Mouse (Mus musculus) splenic B cell, adult 2 months (primary cell): ENCODE measurements around the gene Foxf1.

ENCODE experiments used
- DNase-seq: peaks from one replicate; pipeline ENCODE4 v3.0.0-alpha.2; 2011; ENCODE audit warnings: low read depth, low spot score
- H3K27me3 ChIP-seq: 2 replicates; pipeline ENCODE4 v1.6.1; 2012; ENCODE audit warnings: mild to moderate bottlenecking, low read length, moderate library complexity, mixed read lengths; ENCODE audit not compliant: control insufficient read depth, poor library complexity, insufficient read depth, severe bottlenecking
- H3K36me3 ChIP-seq: 2 replicates; pipeline ENCODE4 v1.6.1; 2012; ENCODE audit warnings: mild to moderate bottlenecking, low read length, moderate library complexity, mixed read lengths; ENCODE audit not compliant: control insufficient read depth, poor library complexity, insufficient read depth, severe bottlenecking

The Foxf1 gene

GRCm38 (mm10) chr8:121116591-121117185 is 32.5 kb downstream of the Foxf1 start:
- Histone ChIP-seq H3K27me3 (peaks cover 3% of the 10 kb centered on the region; the same call in 1 of the 2 replicates), H3K36me3 (no peaks in the 10 kb centered on the region)
- DNase-seq = peak; percentile 47

- peak; percentile 37 for DNase-seq
- Histone ChIP-seq H3K36me3 (no peaks in the 10 kb centered on the region), H3K27me3 (peaks cover 3% of the 10 kb centered on the region; the same call in 1 of the 2 replicates)
Observed at GRCm38 (mm10) chr8:121117186-121117651, 33.0 kb downstream of the Foxf1 start.

GRCm38 (mm10) chr8:121117906-121118305 is 33.7 kb downstream of the Foxf1 start:
- Histone ChIP-seq H3K36me3 (no peaks in the 10 kb centered on the region), H3K27me3 (peaks cover 3% of the 10 kb centered on the region; the same call in 1 of the 2 replicates)
- peak; percentile 22 for DNase-seq

GRCm38 (mm10) chr8:121118634-121119420 is 34.6 kb downstream of the Foxf1 start:
- DNase-seq = no peak
- H3K27me3 ChIP-seq = peaks cover 3% of the 10 kb centered on the region; the same call in 1 of the 2 replicates

GRCm38 (mm10) chr8:121119635-121120455 is 35.7 kb downstream of the Foxf1 start:
- DNase-seq = no peak
- peaks cover 3% of the 10 kb centered on the region; the same call in 1 of the 2 replicates for H3K27me3 ChIP-seq
- no peaks in the 10 kb centered on the region for H3K36me3 ChIP-seq

More at GRCm38 (mm10) chr8:121118634-121119420, 34.6 kb downstream of the Foxf1 start:
- H3K36me3 ChIP-seq = no peaks in the 10 kb centered on the region

GRCm38 (mm10) chr8:121120456-121121419 is 36.6 kb downstream of the Foxf1 start:
- DNase-seq = peak; percentile 26
- peaks cover 3% of the 10 kb centered on the region for H3K27me3 ChIP-seq
- no peaks in the 10 kb centered on the region for H3K36me3 ChIP-seq

- no peaks in the 10 kb centered on the region; the same call in 1 of the 2 replicates for H3K27me3 ChIP-seq
- DNase-seq = no peak
- no peaks in the 10 kb centered on the region for H3K36me3 ChIP-seq
Observed at GRCm38 (mm10) chr8:121121704-121122103, 37.5 kb downstream of the Foxf1 start.

GRCm38 (mm10) chr8:121122368-121122767 is 38.2 kb downstream of the Foxf1 start:
- H3K27me3 ChIP-seq = no peaks in the 10 kb centered on the region; the same call in 1 of the 2 replicates
- H3K36me3 ChIP-seq = no peaks in the 10 kb centered on the region
- DNase-seq = no peak

- Histone ChIP-seq H3K27me3 (no peaks in the 10 kb centered on the region; the same call in 1 of the 2 replicates), H3K36me3 (no peaks in the 10 kb centered on the region)
- DNase-seq = no peak
Observed at GRCm38 (mm10) chr8:121123113-121123512, 38.9 kb downstream of the Foxf1 start.

GRCm38 (mm10) chr8:121124547-121125239 is 40.5 kb downstream of the Foxf1 start:
- no peaks in the 10 kb centered on the region for H3K36me3 ChIP-seq
- no peaks in the 10 kb centered on the region; the same call in 1 of the 2 replicates for H3K27me3 ChIP-seq
- DNase-seq = no peak

- Histone ChIP-seq H3K27me3 (no peaks in the 10 kb centered on the region; the same call in 1 of the 2 replicates), H3K36me3 (no peaks in the 10 kb centered on the region)
- DNase-seq = peak; percentile 36
Observed at GRCm38 (mm10) chr8:121125311-121125876, 41.2 kb downstream of the Foxf1 start.

- Histone ChIP-seq H3K27me3 (no peaks in the 10 kb centered on the region; the same call in 1 of the 2 replicates), H3K36me3 (no peaks in the 10 kb centered on the region)
- DNase-seq = no peak
Observed at GRCm38 (mm10) chr8:121126191-121126590, 42.0 kb downstream of the Foxf1 start.

- H3K36me3 ChIP-seq = no peaks in the 10 kb centered on the region
- H3K27me3 ChIP-seq = no peaks in the 10 kb centered on the region; the same call in 1 of the 2 replicates
- DNase-seq = no peak
Observed at GRCm38 (mm10) chr8:121126694-121127093, 42.5 kb downstream of the Foxf1 start.
